Mouse (Mus musculus) neural tube, embryonic 14.5 days (tissue): ENCODE results near the gene Slc7a1. TPM values are rescaled to one million over a fixed set of nuclear protein-coding genes. Genes with fewer than 3 reads are reported as not detected.
"Not testable (repeated sequence)": the region's sequence is repeated elsewhere in the genome, so short reads cannot be mapped to it uniquely, and the experiment has no call there.

Source experiments
- ATAC-seq: fragments of 200-750 bp; cut with Nextera tagmentation; 2 replicates; pipeline ENCODE4 v1.8.0; 2017; ENCODE audit warnings: low read depth, mild to moderate bottlenecking, moderate TSS enrichment, moderate library complexity
- H3K27ac ChIP-seq: fragments of 300-500 bp; sonication (generic); 2 replicates; pipeline ENCODE4 v1.5.1; 2014; ENCODE audit warnings: low read depth, mild to moderate bottlenecking, control low read depth, low read length, moderate library complexity, mixed read lengths
- H3K27me3 ChIP-seq: fragments of 300-500 bp; sonication (generic); 2 replicates; pipeline ENCODE4 v1.6.1; 2014; ENCODE audit warnings: low read length; ENCODE audit not compliant: control insufficient read depth, insufficient read depth
- H3K36me3 ChIP-seq: fragments of 300-500 bp; sonication (generic); 2 replicates; pipeline ENCODE4 v1.6.1; 2014; ENCODE audit warnings: low read length, mixed read lengths; ENCODE audit not compliant: control insufficient read depth, insufficient read depth
- H3K4me1 ChIP-seq: fragments of 300-500 bp; sonication (generic); 2 replicates; pipeline ENCODE4 v1.6.1; 2014; ENCODE audit warnings: low read length; ENCODE audit not compliant: control insufficient read depth, insufficient read depth
- H3K4me2 ChIP-seq: fragments of 300-500 bp; sonication (generic); 2 replicates; pipeline ENCODE4 v1.6.1; 2014; ENCODE audit warnings: mild to moderate bottlenecking, low read depth, low read length, control low read depth
- H3K4me3 ChIP-seq: fragments of 300-500 bp; sonication (generic); 2 replicates; pipeline ENCODE4 v1.5.1; 2014; ENCODE audit warnings: low read depth, low read length, control low read depth, mixed read lengths
- H3K9ac ChIP-seq: fragments of 300-500 bp; sonication (generic); replicated peaks from 2 replicates; pipeline ENCODE4 v1.6.1; 2014; ENCODE audit warnings: low read depth, mild to moderate bottlenecking, control low read depth, low read length, mixed read lengths
- H3K9me3 ChIP-seq: fragments of 300-500 bp; sonication (generic); 2 replicates; pipeline ENCODE4 v1.6.1; 2016; ENCODE audit warnings: low read length; ENCODE audit not compliant: control insufficient read depth
- WGBS: fragments of 180-500 bp; shearing (Covaris S2); extraction: QIAGEN DNeasy Blood & Tissue Kit; methylation state at CpG from one replicate; pipeline ENCODE4 v1.1.7; 2014; 5-methylcytosine and 5-hydroxymethylcytosine counted together
- polyA plus RNA-seq: library from polyadenylated mRNA; unstranded; fragments of >200 nt; fragmentation: Nextera tagmentation; extraction: Ambion mirVana; gene quantifications from 2 replicates; pipeline ENCODE4 v1.2.1, GENCODE M21; 2014

Slc7a1 gene
- polyA plus RNA-seq, 1 experiment from 2014 or later, result 50.0 TPM

- Histone ChIP-seq H3K4me3 (no peak overlapping the region), H3K4me2 (no peak overlapping the region), H3K36me3 (no peaks in the 10 kb centered on the region), H3K9ac (no peak overlapping the region), H3K27me3 (no peaks in the 10 kb centered on the region), H3K27ac (no peak overlapping the region), H3K4me1 (no peaks in the 10 kb centered on the region), H3K9me3 (no peaks in the 10 kb centered on the region)
- WGBS, result 85% methylated on average over 18 of the region's 18 CpGs
- peak; percentile 33; the same call in 1 of the 2 replicates for ATAC-seq
Observed at GRCm38 (mm10) chr5:148331926-148332621, 67.6 kb downstream of the Slc7a1 start.

GRCm38 (mm10) chr5:148331229-148331776 lies 68.4 kb downstream of the Slc7a1 start:
- no peaks in the 10 kb centered on the region for H3K4me1 ChIP-seq
- H3K27ac ChIP-seq, result no peak overlapping the region
- no peak overlapping the region for H3K4me3 ChIP-seq
- no peaks in the 10 kb centered on the region for H3K27me3 ChIP-seq
- no peaks in the 10 kb centered on the region for H3K36me3 ChIP-seq
- WGBS, result 77% methylated on average over 11 of the region's 11 CpGs
- H3K9ac ChIP-seq, result no peak overlapping the region
- no peak for ATAC-seq
- no peak overlapping the region for H3K4me2 ChIP-seq
- no peaks in the 10 kb centered on the region for H3K9me3 ChIP-seq

GRCm38 (mm10) chr5:148328982-148329381 lies 70.7 kb downstream of the Slc7a1 start:
- Histone ChIP-seq H3K36me3 (no peaks in the 10 kb centered on the region), H3K4me3 (no peak overlapping the region), H3K4me2 (no peak overlapping the region), H3K9me3 (no peaks in the 10 kb centered on the region), H3K27ac (no peak overlapping the region), H3K4me1 (no peaks in the 10 kb centered on the region), H3K9ac (no peak overlapping the region), H3K27me3 (no peaks in the 10 kb centered on the region)
- WGBS, result 96% methylated on average over 3 of the region's 3 CpGs
- no peak for ATAC-seq

GRCm38 (mm10) chr5:148326295-148326694 lies 73.4 kb downstream of the Slc7a1 start:
- H3K9ac ChIP-seq, H3K27me3 ChIP-seq, H3K4me1 ChIP-seq, H3K4me3 ChIP-seq, H3K9me3 ChIP-seq, H3K27ac ChIP-seq, ATAC-seq, H3K4me2 ChIP-seq, H3K36me3 ChIP-seq: not testable (repeated sequence)
- 94% methylated on average over 9 of the region's 9 CpGs for WGBS

GRCm38 (mm10) chr5:148325317-148325885 lies 74.3 kb downstream of the Slc7a1 start:
- ATAC-seq, result peak; percentile 31; the same call in 1 of the 2 replicates
- 53% methylated on average over 4 of the region's 4 CpGs for WGBS

GRCm38 (mm10) chr5:148314931-148315330 lies 84.8 kb downstream of the Slc7a1 start:
- Histone ChIP-seq H3K4me1 (no peaks in the 10 kb centered on the region), H3K9me3 (no peaks in the 10 kb centered on the region)
- 94% methylated on average over 5 of the region's 5 CpGs for whole genome bisulfite sequencing

More at GRCm38 (mm10) chr5:148325317-148325885, 74.3 kb downstream of the Slc7a1 start:
- Histone ChIP-seq H3K4me3 (no peak overlapping the region), H3K4me2 (no peak overlapping the region), H3K27ac (no peak overlapping the region), H3K9me3 (no peaks in the 10 kb centered on the region), H3K36me3 (no peaks in the 10 kb centered on the region), H3K9ac (no peak overlapping the region), H3K4me1 (no peaks in the 10 kb centered on the region), H3K27me3 (no peaks in the 10 kb centered on the region)

GRCm38 (mm10) chr5:148312443-148312842 lies 87.3 kb downstream of the Slc7a1 start:
- no peak for ATAC-seq
- no peaks in the 10 kb centered on the region for H3K9me3 ChIP-seq
- no peak overlapping the region for H3K4me3 ChIP-seq
- H3K36me3 ChIP-seq, result no peaks in the 10 kb centered on the region
- no peak overlapping the region for H3K27ac ChIP-seq
- WGBS, result 52% methylated on average over 2 of the region's 2 CpGs
- no peak overlapping the region for H3K9ac ChIP-seq
- H3K4me2 ChIP-seq, result no peak overlapping the region
- no peaks in the 10 kb centered on the region for H3K27me3 ChIP-seq
- H3K4me1 ChIP-seq, result no peaks in the 10 kb centered on the region

More at GRCm38 (mm10) chr5:148314931-148315330, 84.8 kb downstream of the Slc7a1 start:
- Histone ChIP-seq H3K36me3 (no peaks in the 10 kb centered on the region), H3K27me3 (no peaks in the 10 kb centered on the region), H3K4me3 (no peak overlapping the region), H3K4me2 (no peak overlapping the region), H3K9ac (no peak overlapping the region), H3K27ac (no peak overlapping the region)
- no peak for ATAC-seq

- 0 out of 2 replicates have a peak, but pooled peaks cover 5% of the 10 kb centered on the region for H3K36me3 ChIP-seq
- H3K9me3 ChIP-seq, result no peaks in the 10 kb centered on the region
- H3K4me1 ChIP-seq, result no peaks in the 10 kb centered on the region
- no peak for ATAC-seq
- 73% methylated on average over 10 of the region's 10 CpGs for WGBS
- no peaks in the 10 kb centered on the region for H3K27me3 ChIP-seq
- no peak overlapping the region for H3K9ac ChIP-seq
- H3K4me2 ChIP-seq, result no peak overlapping the region
- H3K4me3 ChIP-seq, result no peak overlapping the region
- no peak overlapping the region for H3K27ac ChIP-seq
Observed at GRCm38 (mm10) chr5:148310790-148311189, 88.9 kb downstream of the Slc7a1 start.

- Histone ChIP-seq H3K9ac (no peak overlapping the region), H3K27ac (no peak overlapping the region), H3K36me3 (0 out of 2 replicates have a peak, but pooled peaks cover 5% of the 10 kb centered on the region), H3K4me3 (no peak overlapping the region), H3K4me1 (no peaks in the 10 kb centered on the region), H3K27me3 (no peaks in the 10 kb centered on the region), H3K4me2 (no peak overlapping the region), H3K9me3 (no peaks in the 10 kb centered on the region)
- ATAC-seq, result no peak
- 93% methylated on average over 2 of the region's 2 CpGs for WGBS
Observed at GRCm38 (mm10) chr5:148304112-148304511, 95.6 kb downstream of the Slc7a1 start.
